Mouse (Mus musculus) limb, embryonic 11.5 days (tissue): ENCODE results near the gene Csnk2a2. TPM values are rescaled to one million over a fixed set of nuclear protein-coding genes. Genes with fewer than 3 reads are reported as not detected.

ENCODE experiments used
- ATAC-seq: fragments of 200-750 bp; cut with Nextera tagmentation; 2 replicates; pipeline ENCODE4 v1.8.0; 2017; ENCODE audit warnings: low read depth; ENCODE audit not compliant: insufficient number of reproducible peaks, low FRiP score, low TSS enrichment
- DNase-seq: peaks from one replicate; pipeline ENCODE4 v3.0.0-alpha.2; 2015; ENCODE audit warnings: low spot score
- H3K27ac ChIP-seq: fragments of 300-500 bp; sonication (generic); replicated peaks from 2 replicates; pipeline ENCODE4 v1.5.1; 2014; ENCODE audit warnings: low read depth, mild to moderate bottlenecking, low read length
- H3K27me3 ChIP-seq: fragments of 300-500 bp; sonication (generic); 2 replicates; pipeline ENCODE4 v1.6.1; 2014; ENCODE audit warnings: mild to moderate bottlenecking, low read length, mixed read lengths; ENCODE audit not compliant: control insufficient read depth, insufficient read depth
- H3K36me3 ChIP-seq: fragments of 300-500 bp; sonication (generic); 2 replicates; pipeline ENCODE4 v1.6.1; 2014; ENCODE audit warnings: mild to moderate bottlenecking, low read length, moderate library complexity, mixed read lengths; ENCODE audit not compliant: control insufficient read depth, insufficient read depth
- H3K4me1 ChIP-seq: fragments of 300-500 bp; sonication (generic); 2 replicates; pipeline ENCODE4 v1.6.1; 2014; ENCODE audit warnings: low read length, mixed read lengths; ENCODE audit not compliant: control insufficient read depth, insufficient read depth
- H3K4me2 ChIP-seq: fragments of 300-500 bp; sonication (generic); 2 replicates; pipeline ENCODE4 v1.6.1; 2014; ENCODE audit warnings: low read depth, mild to moderate bottlenecking, moderate library complexity; ENCODE audit not compliant: severe bottlenecking
- H3K4me3 ChIP-seq: fragments of 300-500 bp; sonication (generic); 2 replicates; pipeline ENCODE4 v1.5.1; 2014; ENCODE audit warnings: low read depth, low read length
- H3K9ac ChIP-seq: fragments of 300-500 bp; sonication (generic); 2 replicates; pipeline ENCODE4 v1.6.1; 2014; ENCODE audit warnings: mild to moderate bottlenecking, low read length
- H3K9me3 ChIP-seq: fragments of 300-500 bp; sonication (generic); 2 replicates; pipeline ENCODE4 v1.6.1; 2016; ENCODE audit warnings: low read length; ENCODE audit not compliant: control insufficient read depth
- WGBS: fragments of 180-500 bp; shearing (Covaris S2); extraction: QIAGEN DNeasy Blood & Tissue Kit; methylation state at CpG from one replicate; pipeline ENCODE4 v1.1.7; 2014; 5-methylcytosine and 5-hydroxymethylcytosine counted together
- polyA plus RNA-seq: library from polyadenylated mRNA; unstranded; fragments of >200 nt; fragmentation: Nextera tagmentation; extraction: Ambion mirVana; gene quantifications from 2 replicates; pipeline ENCODE4 v1.2.1, GENCODE M21; 2014

Csnk2a2 gene
- polyA plus RNA-seq, 1 experiment from 2014 or later = 17.5 TPM

GRCm38 (mm10) chr8:95452518-95452917 lies 37.3 kb downstream of the Csnk2a2 start:
- Histone ChIP-seq H3K4me3 (no peak overlapping the region), H3K27ac (no peak overlapping the region), H3K4me1 (no peaks in the 10 kb centered on the region), H3K36me3 (peaks cover 18% of the 10 kb centered on the region; the same call in 1 of the 2 replicates), H3K9ac (no peak overlapping the region), H3K9me3 (no peaks in the 10 kb centered on the region), H3K27me3 (no peaks in the 10 kb centered on the region), H3K4me2 (no peak overlapping the region)
- WGBS = 76% methylated on average over 8 of the region's 8 CpGs
- no peak for DNase-seq
- no peak for ATAC-seq

GRCm38 (mm10) chr8:95450271-95450670 lies 39.6 kb downstream of the Csnk2a2 start:
- H3K9me3 ChIP-seq = no peaks in the 10 kb centered on the region
- no peak overlapping the region for H3K27ac ChIP-seq
- ATAC-seq (no peak), DNase-seq (no peak)
- no peaks in the 10 kb centered on the region for H3K4me1 ChIP-seq
- WGBS = 97% methylated on average over 5 of the region's 5 CpGs
- peaks cover 19% of the 10 kb centered on the region; the same call in 1 of the 2 replicates for H3K36me3 ChIP-seq
- no peak overlapping the region for H3K9ac ChIP-seq
- H3K27me3 ChIP-seq = no peaks in the 10 kb centered on the region
- no peak overlapping the region for H3K4me3 ChIP-seq
- H3K4me2 ChIP-seq = no peak overlapping the region

GRCm38 (mm10) chr8:95447661-95448060 lies 42.2 kb downstream of the Csnk2a2 start:
- no peaks in the 10 kb centered on the region for H3K4me1 ChIP-seq
- 93% methylated on average over 7 of the region's 7 CpGs for WGBS
- ATAC-seq = no peak
- DNase-seq = no peak
- no peak overlapping the region for H3K27ac ChIP-seq
- no peak overlapping the region for H3K4me3 ChIP-seq
- peaks cover 12% of the 10 kb centered on the region; the same call in 1 of the 2 replicates for H3K36me3 ChIP-seq
- no peak overlapping the region for H3K4me2 ChIP-seq
- no peaks in the 10 kb centered on the region for H3K27me3 ChIP-seq
- H3K9ac ChIP-seq = no peak overlapping the region
- H3K9me3 ChIP-seq = no peaks in the 10 kb centered on the region

- Histone ChIP-seq H3K27ac (no peak overlapping the region), H3K9me3 (no peaks in the 10 kb centered on the region), H3K27me3 (no peaks in the 10 kb centered on the region), H3K4me3 (no peak overlapping the region), H3K9ac (no peak overlapping the region), H3K4me2 (no peak overlapping the region), H3K4me1 (no peaks in the 10 kb centered on the region), H3K36me3 (peaks cover 5% of the 10 kb centered on the region; the same call in 1 of the 2 replicates)
- DNase-seq = no peak
- no peak for ATAC-seq
- WGBS = 94% methylated on average over 4 of the region's 4 CpGs
Observed at GRCm38 (mm10) chr8:95445042-95445441, 44.8 kb downstream of the Csnk2a2 start.

GRCm38 (mm10) chr8:95441491-95442039 lies 48.3 kb downstream of the Csnk2a2 start:
- no peak for DNase-seq
- H3K4me1 ChIP-seq = no peaks in the 10 kb centered on the region
- H3K4me3 ChIP-seq = no peak overlapping the region
- no peaks in the 10 kb centered on the region for H3K36me3 ChIP-seq
- ATAC-seq = no peak
- 56% methylated on average over 5 of the region's 5 CpGs for WGBS
- no peaks in the 10 kb centered on the region for H3K9me3 ChIP-seq
- H3K4me2 ChIP-seq = no peak overlapping the region
- H3K27me3 ChIP-seq = no peaks in the 10 kb centered on the region
- no peak overlapping the region for H3K9ac ChIP-seq
- no peak overlapping the region for H3K27ac ChIP-seq

- no peak overlapping the region for H3K27ac ChIP-seq
- WGBS = 91% methylated on average over 5 of the region's 5 CpGs
- H3K9me3 ChIP-seq = no peaks in the 10 kb centered on the region
- H3K4me2 ChIP-seq = no peak overlapping the region
- H3K36me3 ChIP-seq = no peaks in the 10 kb centered on the region
- H3K9ac ChIP-seq = no peak overlapping the region
- no peaks in the 10 kb centered on the region for H3K4me1 ChIP-seq
- H3K4me3 ChIP-seq = no peak overlapping the region
- DNase-seq (no peak), ATAC-seq (no peak)
- no peaks in the 10 kb centered on the region for H3K27me3 ChIP-seq
Observed at GRCm38 (mm10) chr8:95440168-95440709, 49.6 kb downstream of the Csnk2a2 start.

- H3K27ac ChIP-seq = no peak overlapping the region
- ATAC-seq (no peak), DNase-seq (no peak)
- WGBS = 75% methylated on average over 2 of the region's 2 CpGs
- no peak overlapping the region for H3K4me3 ChIP-seq
- no peaks in the 10 kb centered on the region for H3K4me1 ChIP-seq
- no peaks in the 10 kb centered on the region for H3K27me3 ChIP-seq
- H3K4me2 ChIP-seq = no peak overlapping the region
- no peak overlapping the region for H3K9ac ChIP-seq
- no peaks in the 10 kb centered on the region for H3K36me3 ChIP-seq
- H3K9me3 ChIP-seq = no peaks in the 10 kb centered on the region
Observed at GRCm38 (mm10) chr8:95439421-95439820, 50.4 kb downstream of the Csnk2a2 start.

GRCm38 (mm10) chr8:95437341-95437992 lies 52.4 kb downstream of the Csnk2a2 start:
- H3K9ac ChIP-seq = no peak overlapping the region
- 62% methylated on average over 5 of the region's 5 CpGs for WGBS
- ATAC-seq (no peak), DNase-seq (no peak)
- no peak overlapping the region for H3K4me2 ChIP-seq
- no peak overlapping the region for H3K27ac ChIP-seq
- no peaks in the 10 kb centered on the region for H3K36me3 ChIP-seq
- H3K27me3 ChIP-seq = no peaks in the 10 kb centered on the region
- no peaks in the 10 kb centered on the region for H3K9me3 ChIP-seq
- peaks cover 9% of the 10 kb centered on the region for H3K4me1 ChIP-seq
- no peak overlapping the region for H3K4me3 ChIP-seq
